Mouse (Mus musculus): ENCODE results near the gene Axdnd1. TPM values are rescaled to one million over a fixed set of nuclear protein-coding genes. Genes with fewer than 3 reads are reported as not detected.

The Axdnd1 gene
- polyA plus RNA-seq, 1 experiment: 0.22 TPM

DNA sequence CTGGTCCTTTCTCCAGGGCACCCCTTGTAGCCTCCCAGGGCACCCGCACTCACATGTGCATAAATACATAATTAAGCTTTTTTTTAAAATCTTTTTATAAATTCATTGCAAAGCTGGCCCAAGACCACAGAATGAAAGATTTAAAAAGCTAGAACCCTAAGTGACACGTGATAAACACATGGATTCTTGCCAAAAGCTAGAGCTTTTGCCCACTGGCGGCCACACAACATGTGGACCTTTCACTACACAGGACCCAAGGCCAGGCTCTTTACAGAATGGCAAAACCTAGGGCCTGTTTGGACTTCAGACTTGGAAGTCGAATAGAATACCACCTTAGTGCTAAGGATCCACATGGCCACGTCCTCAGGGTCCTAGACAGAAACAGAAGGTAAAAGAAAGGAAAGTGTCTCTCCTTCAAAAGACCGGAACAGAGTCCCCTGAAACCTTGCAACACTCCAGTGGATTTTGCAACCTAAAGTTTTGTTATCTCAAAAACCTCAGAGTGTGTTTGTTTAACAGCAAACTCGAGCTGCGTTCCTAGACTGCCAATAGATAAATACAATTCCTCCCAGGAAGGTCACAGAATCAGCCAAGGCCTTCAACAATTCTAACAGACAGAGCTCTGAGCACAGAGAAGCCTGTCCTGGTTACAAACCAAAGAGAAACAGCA is 37.6 kb upstream of the Axdnd1 start:
- Histone ChIP-seq H3K79me2 (ENCODE audit: control insufficient read depth, insufficient read depth) (peaks cover 77% of the 10 kb centered on the region), H3K27me3 (ENCODE audit: control insufficient read depth, insufficient read depth, insufficient read length) (no peaks in the 10 kb centered on the region), H3K79me3 (ENCODE audit: low read depth) (peaks cover 63% of the 10 kb centered on the region), H3K4me3 (ENCODE audit: insufficient read depth, poor library complexity, severe bottlenecking) (no peak overlapping the region), H3K36me3 (ENCODE audit: control insufficient read depth, insufficient read depth) (peaks cover 83% of the 10 kb centered on the region), H3ac (ENCODE audit: control insufficient read depth, insufficient read length, low read depth) (no peak overlapping the region)
- TF ChIP-seq MAX (IDR thresholded peaks at IDR 0.05) (no peak), CTCF (IDR thresholded peaks at IDR 0.05; ENCODE audit: control insufficient read depth, insufficient read depth, insufficient read length) (no peak), MYOG (IDR thresholded peaks at IDR 0.05; ENCODE audit: control insufficient read depth, extremely low read depth, insufficient read length) (no peak), USF1 (IDR thresholded peaks at IDR 0.05; ENCODE audit: low read depth) (no peak), CEBPB (IDR thresholded peaks at IDR 0.05; ENCODE audit: low read depth) (no peak), FOSL1 (IDR thresholded peaks at IDR 0.05; ENCODE audit: insufficient read depth, low read length, poor library complexity, severe bottlenecking) (no peak), MYOD1 (IDR thresholded peaks at IDR 0.05; ENCODE audit: control insufficient read depth, insufficient read length, low read depth) (no peak)

DNA sequence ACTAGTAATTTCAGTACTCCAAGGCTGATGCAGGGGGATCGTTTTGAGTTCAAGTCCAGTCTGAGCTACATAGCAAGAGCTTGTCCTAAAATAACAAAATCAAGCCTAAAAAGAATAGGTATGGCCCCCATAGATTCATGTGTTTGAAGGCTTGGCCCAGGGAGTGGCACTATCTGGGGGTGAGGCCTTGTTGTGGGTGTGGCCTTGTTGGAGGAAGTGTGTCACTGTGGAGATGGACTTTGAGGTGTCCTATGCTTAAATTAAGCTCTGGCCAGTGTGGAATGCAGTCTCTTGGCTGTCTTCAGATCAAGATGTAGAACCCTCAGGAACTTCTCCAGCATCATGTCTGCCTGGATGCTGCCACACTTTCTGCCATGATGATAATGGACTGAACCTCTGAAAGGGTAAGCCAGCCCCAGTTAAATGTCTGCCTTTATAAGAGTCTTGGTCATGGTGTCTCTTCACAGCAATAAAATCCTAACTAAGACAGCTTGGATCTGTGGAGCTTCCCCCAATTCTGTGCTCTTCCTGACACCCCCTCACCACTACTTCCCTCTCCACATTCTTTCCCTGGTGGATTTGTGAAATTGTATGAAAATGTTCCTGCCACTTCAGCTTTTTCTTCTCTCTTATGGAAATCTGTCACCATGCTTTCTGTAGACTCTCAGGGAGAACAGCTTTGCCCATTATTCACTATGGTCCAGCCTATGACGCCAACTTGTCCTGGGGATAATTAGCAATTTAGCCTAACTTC is 34.2 kb upstream of the Axdnd1 start:
- Histone ChIP-seq H3K4me3 (ENCODE audit: insufficient read depth, poor library complexity, severe bottlenecking) (no peak overlapping the region), H3ac (ENCODE audit: control insufficient read depth, insufficient read length, low read depth) (no peak overlapping the region), H3K79me2 (ENCODE audit: control insufficient read depth, insufficient read depth) (peaks cover 76% of the 10 kb centered on the region), H3K36me3 (ENCODE audit: control insufficient read depth, insufficient read depth) (peaks cover 54% of the 10 kb centered on the region), H3K27me3 (ENCODE audit: control insufficient read depth, insufficient read depth, insufficient read length) (no peaks in the 10 kb centered on the region), H3K79me3 (ENCODE audit: low read depth) (peaks cover 47% of the 10 kb centered on the region)
- no peak for TF ChIP-seq FOSL1 (IDR thresholded peaks at IDR 0.05; ENCODE audit: insufficient read depth, low read length, poor library complexity, severe bottlenecking)
- TF ChIP-seq USF1 (IDR thresholded peaks at IDR 0.05; ENCODE audit: low read depth): no peak
- no peak for TF ChIP-seq MYOG (IDR thresholded peaks at IDR 0.05; ENCODE audit: control insufficient read depth, extremely low read depth, insufficient read length)
- TF ChIP-seq MAX (IDR thresholded peaks at IDR 0.05): no peak
- no peak for TF ChIP-seq CTCF (IDR thresholded peaks at IDR 0.05; ENCODE audit: control insufficient read depth, insufficient read depth, insufficient read length)
- no peak for TF ChIP-seq CEBPB (IDR thresholded peaks at IDR 0.05; ENCODE audit: low read depth)
- no peak for TF ChIP-seq MYOD1 (IDR thresholded peaks at IDR 0.05; ENCODE audit: control insufficient read depth, insufficient read length, low read depth)

DNA sequence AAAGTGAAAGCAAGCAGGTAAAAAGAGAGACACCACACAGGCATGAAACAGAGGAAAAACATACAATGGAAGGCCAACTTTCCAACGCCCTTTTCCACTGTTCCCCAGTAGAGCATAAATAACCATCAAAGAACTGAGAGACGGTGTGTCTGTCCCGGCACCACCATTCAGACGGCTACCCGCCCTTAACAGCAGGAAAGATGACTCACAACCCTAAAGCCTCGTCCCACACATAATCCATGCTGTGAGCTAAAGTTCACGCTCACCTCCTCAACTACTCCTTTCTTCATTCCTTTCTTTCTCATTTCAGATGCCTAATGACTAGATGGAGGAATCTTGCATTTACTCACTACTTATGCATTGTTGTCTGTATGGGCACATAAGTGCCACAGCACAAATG is 33.4 kb upstream of the Axdnd1 start:
- Histone ChIP-seq H3K27me3 (ENCODE audit: control insufficient read depth, insufficient read depth, insufficient read length) (no peaks in the 10 kb centered on the region), H3K79me2 (ENCODE audit: control insufficient read depth, insufficient read depth) (peaks cover 76% of the 10 kb centered on the region), H3K4me3 (ENCODE audit: insufficient read depth, poor library complexity, severe bottlenecking) (no peak overlapping the region), H3K79me3 (ENCODE audit: low read depth) (peaks cover 43% of the 10 kb centered on the region), H3K36me3 (ENCODE audit: control insufficient read depth, insufficient read depth) (peaks cover 51% of the 10 kb centered on the region), H3ac (ENCODE audit: control insufficient read depth, insufficient read length, low read depth) (no peak overlapping the region)
- TF ChIP-seq MYOG (IDR thresholded peaks at IDR 0.05; ENCODE audit: control insufficient read depth, extremely low read depth, insufficient read length): no peak
- no peak for TF ChIP-seq CTCF (IDR thresholded peaks at IDR 0.05; ENCODE audit: control insufficient read depth, insufficient read depth, insufficient read length)

DNA sequence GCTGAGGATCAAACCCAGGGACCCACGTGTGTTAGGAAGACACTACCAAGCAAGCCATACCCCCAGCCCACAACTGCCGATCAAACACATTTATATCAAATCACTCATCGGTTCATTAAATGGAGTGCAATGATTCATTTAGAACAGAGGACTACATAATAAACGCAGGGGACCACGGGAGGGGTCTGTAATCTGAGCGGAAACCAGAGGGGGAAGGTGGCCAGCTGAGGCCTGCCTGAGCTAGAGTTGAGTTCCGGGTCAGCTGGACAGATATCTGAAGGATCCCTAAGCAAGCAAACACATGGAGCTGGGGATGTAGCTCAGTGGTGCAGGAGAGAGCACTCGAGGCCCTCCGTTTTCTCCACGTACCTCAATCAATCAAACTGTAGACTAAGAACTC is 32.9 kb upstream of the Axdnd1 start:
- Histone ChIP-seq H3K79me3 (ENCODE audit: low read depth) (peaks cover 46% of the 10 kb centered on the region), H3K79me2 (ENCODE audit: control insufficient read depth, insufficient read depth) (peaks cover 76% of the 10 kb centered on the region)

DNA sequence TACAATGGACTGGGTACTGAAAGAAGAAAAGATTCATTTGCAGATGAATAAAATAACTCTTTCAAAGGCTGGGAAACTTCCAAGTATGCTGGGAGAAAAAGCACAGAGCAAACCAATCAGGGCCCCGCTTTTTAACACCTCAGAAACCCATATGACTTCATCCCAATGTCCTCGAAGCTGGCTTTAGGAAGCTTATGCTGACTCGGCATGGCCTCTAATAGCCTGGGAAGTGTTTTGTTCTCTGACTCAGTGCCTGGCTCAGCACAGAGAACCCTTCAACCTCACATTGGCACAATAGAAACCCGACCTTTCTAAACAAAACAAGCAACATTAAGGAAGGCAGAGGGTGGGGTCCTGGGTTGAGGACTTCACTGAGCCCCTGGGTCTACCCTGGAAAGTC is 29.5 kb upstream of the Axdnd1 start:
- H3K4me3 ChIP-seq (ENCODE audit: insufficient read depth, poor library complexity, severe bottlenecking): no peak overlapping the region
- TF ChIP-seq MYOD1 (IDR thresholded peaks at IDR 0.05; ENCODE audit: control insufficient read depth, insufficient read length, low read depth): no peak
- peak; percentile 24 for TF ChIP-seq CEBPB (IDR thresholded peaks at IDR 0.05; ENCODE audit: low read depth)
- H3K79me2 ChIP-seq (ENCODE audit: control insufficient read depth, insufficient read depth): peaks cover 68% of the 10 kb centered on the region
- peaks cover 33% of the 10 kb centered on the region for H3K79me3 ChIP-seq (ENCODE audit: low read depth)
- peaks cover 30% of the 10 kb centered on the region for H3K36me3 ChIP-seq (ENCODE audit: control insufficient read depth, insufficient read depth)
- no peak overlapping the region for H3ac ChIP-seq (ENCODE audit: control insufficient read depth, insufficient read length, low read depth)
- H3K27me3 ChIP-seq (ENCODE audit: control insufficient read depth, insufficient read depth, insufficient read length): no peaks in the 10 kb centered on the region

More for the DNA sequence above, 32.9 kb upstream of the Axdnd1 start:
- no peak overlapping the region for H3K4me3 ChIP-seq (ENCODE audit: insufficient read depth, poor library complexity, severe bottlenecking)
- no peaks in the 10 kb centered on the region for H3K27me3 ChIP-seq (ENCODE audit: control insufficient read depth, insufficient read depth, insufficient read length)
- no peak overlapping the region for H3ac ChIP-seq (ENCODE audit: control insufficient read depth, insufficient read length, low read depth)
- peaks cover 50% of the 10 kb centered on the region for H3K36me3 ChIP-seq (ENCODE audit: control insufficient read depth, insufficient read depth)
- no peak for TF ChIP-seq CEBPB (IDR thresholded peaks at IDR 0.05; ENCODE audit: low read depth)

DNA sequence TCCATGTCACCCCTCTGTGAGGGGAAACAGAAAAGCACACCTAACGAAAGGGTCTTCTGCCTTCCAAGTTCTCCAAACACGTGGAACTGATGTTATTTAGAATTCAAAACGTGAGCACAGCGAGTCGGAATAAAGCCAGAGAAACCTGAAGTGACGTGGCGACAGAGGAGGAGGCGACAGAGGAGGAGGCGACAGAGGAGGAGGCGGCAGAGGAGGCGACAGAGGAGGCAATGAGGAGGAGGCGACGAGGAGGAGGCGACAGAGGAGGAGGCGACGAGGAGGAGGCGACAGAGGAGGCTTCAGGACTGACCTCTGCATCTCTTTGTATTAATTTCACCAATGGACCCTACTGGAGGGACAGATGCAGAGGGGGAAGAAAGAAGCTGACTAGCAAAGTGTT is 28.7 kb upstream of the Axdnd1 start:
- TF ChIP-seq CEBPB (IDR thresholded peaks at IDR 0.05; ENCODE audit: low read depth) (no peak), MYOG (IDR thresholded peaks at IDR 0.05; ENCODE audit: control insufficient read depth, extremely low read depth, insufficient read length) (no peak), CTCF (IDR thresholded peaks at IDR 0.05; ENCODE audit: control insufficient read depth, insufficient read depth, insufficient read length) (no peak), MYOD1 (IDR thresholded peaks at IDR 0.05; ENCODE audit: control insufficient read depth, insufficient read length, low read depth) (no peak), USF1 (IDR thresholded peaks at IDR 0.05; ENCODE audit: low read depth) (no peak), MAX (IDR thresholded peaks at IDR 0.05) (no peak), FOSL1 (IDR thresholded peaks at IDR 0.05; ENCODE audit: insufficient read depth, low read length, poor library complexity, severe bottlenecking) (no peak)
- no peak overlapping the region for H3ac ChIP-seq (ENCODE audit: control insufficient read depth, insufficient read length, low read depth)

More for the DNA sequence above, 28.7 kb upstream of the Axdnd1 start:
- Histone ChIP-seq H3K79me2 (ENCODE audit: control insufficient read depth, insufficient read depth) (peaks cover 68% of the 10 kb centered on the region), H3K79me3 (ENCODE audit: low read depth) (peaks cover 38% of the 10 kb centered on the region), H3K27me3 (ENCODE audit: control insufficient read depth, insufficient read depth, insufficient read length) (no peaks in the 10 kb centered on the region), H3K4me3 (ENCODE audit: insufficient read depth, poor library complexity, severe bottlenecking) (no peak overlapping the region), H3K36me3 (ENCODE audit: control insufficient read depth, insufficient read depth) (peaks cover 29% of the 10 kb centered on the region)

Measured in C2C12 (cell line).